Mouse (Mus musculus) midbrain, embryonic 11.5 days (tissue): ENCODE data around the gene Notch2. TPM values are rescaled to one million over a fixed set of nuclear protein-coding genes. Genes with fewer than 3 reads are reported as not detected.

Experiments used
- ATAC-seq: fragments of 200-750 bp; cut with Nextera tagmentation; 2 replicates; pipeline ENCODE4 v1.8.0; 2017; ENCODE audit warnings: moderate TSS enrichment, moderate library complexity; ENCODE audit not compliant: low FRiP score
- DNase-seq: peaks from one replicate; pipeline ENCODE4 v3.0.0; 2015; ENCODE audit warnings: low spot score; ENCODE audit errors: missing footprints
- H3K27ac ChIP-seq: fragments of 300-500 bp; sonication (generic); 2 replicates; pipeline ENCODE4 v1.5.1; 2014; ENCODE audit warnings: low read depth, low read length
- H3K27me3 ChIP-seq: fragments of 300-500 bp; sonication (generic); 2 replicates; pipeline ENCODE4 v1.6.1; 2014; ENCODE audit warnings: mild to moderate bottlenecking, low read length, moderate library complexity, mixed read lengths; ENCODE audit not compliant: control insufficient read depth, insufficient read depth
- H3K36me3 ChIP-seq: fragments of 300-500 bp; sonication (generic); 2 replicates; pipeline ENCODE4 v1.6.1; 2014; ENCODE audit warnings: mild to moderate bottlenecking, low read length, moderate library complexity, mixed read lengths; ENCODE audit not compliant: control insufficient read depth, insufficient read depth
- H3K4me1 ChIP-seq: fragments of 300-500 bp; sonication (generic); 2 replicates; pipeline ENCODE4 v1.6.1; 2014; ENCODE audit warnings: low read length; ENCODE audit not compliant: control insufficient read depth, insufficient read depth
- H3K4me2 ChIP-seq: fragments of 300-500 bp; sonication (generic); 2 replicates; pipeline ENCODE4 v1.6.1; 2014; ENCODE audit warnings: mild to moderate bottlenecking, moderate library complexity
- H3K4me3 ChIP-seq: fragments of 300-500 bp; sonication (generic); 2 replicates; pipeline ENCODE4 v1.5.1; 2014; ENCODE audit warnings: low read depth, low read length
- H3K9ac ChIP-seq: fragments of 300-500 bp; sonication (generic); 2 replicates; pipeline ENCODE4 v1.6.1; 2014; ENCODE audit warnings: low read length
- H3K9me3 ChIP-seq: fragments of 300-500 bp; sonication (generic); 2 replicates; pipeline ENCODE4 v1.6.1; 2016; ENCODE audit warnings: low read length; ENCODE audit not compliant: control insufficient read depth
- WGBS: fragments of 180-500 bp; shearing (Covaris S2); extraction: QIAGEN DNeasy Blood & Tissue Kit; methylation state at CpG from one replicate; pipeline ENCODE4 v1.1.7; 2014; 5-methylcytosine and 5-hydroxymethylcytosine counted together
- polyA plus RNA-seq: library from polyadenylated mRNA; unstranded; fragments of >200 nt; fragmentation: Nextera tagmentation; extraction: Ambion mirVana; gene quantifications from 2 replicates; pipeline ENCODE4 v1.2.1, GENCODE M21; 2014

Gene Notch2
- polyA plus RNA-seq, 1 experiment from 2014 or later, result 17.6 TPM

GRCm38 (mm10) chr3:97990576-97990975 lies 22.8 kb upstream of the Notch2 start:
- H3K36me3 ChIP-seq, result no peaks in the 10 kb centered on the region
- 98% methylated on average over 5 of the region's 5 CpGs for WGBS
- no peaks in the 10 kb centered on the region for H3K4me1 ChIP-seq
- no peak for DNase-seq
- no peak overlapping the region for H3K9ac ChIP-seq
- no peak overlapping the region for H3K27ac ChIP-seq
- ATAC-seq, result no peak
- H3K4me2 ChIP-seq, result no peak overlapping the region
- H3K4me3 ChIP-seq, result no peak overlapping the region
- no peaks in the 10 kb centered on the region for H3K9me3 ChIP-seq
- no peaks in the 10 kb centered on the region for H3K27me3 ChIP-seq

DNA sequence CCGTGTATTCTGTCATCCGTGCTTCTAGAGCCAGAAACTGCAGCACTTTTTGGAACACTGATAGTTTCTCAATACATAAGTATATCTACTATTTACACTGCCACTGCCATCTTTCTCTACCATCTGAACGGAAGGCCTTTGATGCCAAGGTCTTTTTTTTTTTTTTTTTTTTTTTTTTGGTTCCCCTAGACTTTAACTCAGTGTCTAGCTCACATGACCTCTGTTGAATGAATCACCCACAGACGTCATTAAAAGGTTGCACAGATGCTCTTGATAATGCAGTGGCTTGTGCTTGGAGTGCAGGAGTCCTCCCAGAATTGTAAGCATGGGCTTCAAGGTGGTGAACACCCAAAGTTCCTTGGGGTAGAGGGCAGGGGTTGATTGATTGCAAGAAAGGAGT lies 21.0 kb upstream of the Notch2 start:
- Histone ChIP-seq H3K4me2 (no peak overlapping the region), H3K9me3 (no peaks in the 10 kb centered on the region), H3K27me3 (no peaks in the 10 kb centered on the region), H3K4me3 (no peak overlapping the region), H3K9ac (no peak overlapping the region), H3K4me1 (no peaks in the 10 kb centered on the region), H3K36me3 (no peaks in the 10 kb centered on the region), H3K27ac (no peak overlapping the region)
- DNase-seq, result no peak
- no peak for ATAC-seq
- WGBS, result 79% methylated on average over 4 of the region's 4 CpGs

DNA sequence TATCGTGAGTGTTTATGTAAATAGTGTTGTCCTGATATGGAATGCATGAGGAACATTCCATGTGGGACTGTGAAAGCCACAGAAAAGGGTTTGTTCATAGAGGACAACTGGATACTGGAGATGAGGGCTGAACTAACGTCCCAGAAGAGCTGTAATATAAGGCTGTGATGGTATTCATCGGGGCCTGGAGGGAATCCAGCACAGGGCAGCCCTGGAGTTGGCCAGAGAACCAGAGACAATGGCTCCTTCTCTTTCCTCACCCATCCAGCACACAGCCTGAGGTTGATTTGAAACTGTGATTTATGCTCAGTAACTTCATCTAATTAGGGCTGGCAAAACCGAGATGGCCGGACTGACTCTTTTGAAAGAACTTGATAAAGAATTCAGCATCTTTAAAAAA lies 20.1 kb upstream of the Notch2 start:
- ATAC-seq, result no peak
- H3K9me3 ChIP-seq, result no peaks in the 10 kb centered on the region
- no peak overlapping the region for H3K9ac ChIP-seq
- H3K36me3 ChIP-seq, result no peaks in the 10 kb centered on the region
- no peak overlapping the region for H3K27ac ChIP-seq
- no peak for DNase-seq
- H3K4me3 ChIP-seq, result no peak overlapping the region
- WGBS, result 87% methylated on average over 5 of the region's 5 CpGs
- no peaks in the 10 kb centered on the region for H3K27me3 ChIP-seq
- no peaks in the 10 kb centered on the region for H3K4me1 ChIP-seq
- no peak overlapping the region for H3K4me2 ChIP-seq

DNA sequence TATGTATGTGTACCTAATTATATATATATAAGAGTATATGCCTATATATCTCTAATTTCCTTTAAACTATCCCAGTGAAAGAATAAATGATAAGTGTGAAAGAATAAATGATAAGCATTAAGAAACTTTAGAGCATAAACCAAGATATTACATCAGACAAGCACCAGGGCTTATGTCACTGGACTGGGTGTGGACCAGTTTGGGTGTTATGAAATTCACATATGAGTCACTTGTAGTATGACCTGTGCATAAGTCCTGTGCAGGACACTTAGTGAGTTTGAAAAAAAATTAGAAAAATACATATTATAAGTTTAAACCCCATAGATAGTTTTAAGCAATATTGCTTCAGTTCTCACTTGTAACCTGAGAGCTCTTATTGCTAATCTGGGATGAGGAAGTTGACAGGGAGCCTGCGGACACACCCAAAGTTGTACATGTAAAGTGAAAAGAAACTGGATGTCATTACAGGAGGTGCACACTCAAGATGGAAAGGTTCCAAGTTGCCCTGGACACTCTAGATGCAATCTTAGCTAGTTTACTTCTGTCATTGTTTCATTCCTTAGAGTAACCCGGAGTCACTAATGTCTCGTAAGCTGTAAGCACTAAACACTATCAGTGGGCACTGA lies 19.3 kb upstream of the Notch2 start:
- no peak overlapping the region for H3K4me2 ChIP-seq
- no peak overlapping the region for H3K9ac ChIP-seq
- H3K27ac ChIP-seq, result no peak overlapping the region
- no peaks in the 10 kb centered on the region for H3K36me3 ChIP-seq
- ATAC-seq (no peak), DNase-seq (no peak)
- H3K4me3 ChIP-seq, result no peak overlapping the region
- 90% methylated on average over 3 of the region's 3 CpGs for WGBS
- no peaks in the 10 kb centered on the region for H3K27me3 ChIP-seq
- no peaks in the 10 kb centered on the region for H3K4me1 ChIP-seq
- no peaks in the 10 kb centered on the region for H3K9me3 ChIP-seq

DNA sequence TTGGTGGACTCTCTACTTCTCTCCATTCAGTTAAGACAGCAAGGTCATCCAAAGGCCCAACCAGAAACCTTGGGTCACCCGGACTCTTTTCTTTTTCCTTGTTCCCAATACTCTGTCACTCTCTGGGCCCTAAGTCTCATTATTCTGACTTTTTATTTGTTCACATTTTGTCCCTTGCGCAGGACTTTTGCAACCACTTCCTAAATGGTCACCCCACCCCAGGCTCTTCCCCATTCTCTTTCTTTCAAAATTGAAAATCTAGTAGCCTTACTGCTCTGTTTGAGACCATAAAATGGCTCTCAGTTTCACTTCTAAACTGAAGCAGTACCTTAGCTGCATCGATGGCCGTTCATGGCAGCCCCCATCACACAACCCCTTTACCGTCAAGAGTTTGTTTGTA lies 18.5 kb upstream of the Notch2 start:
- Histone ChIP-seq H3K36me3 (no peaks in the 10 kb centered on the region), H3K27me3 (no peaks in the 10 kb centered on the region), H3K4me3 (no peak overlapping the region), H3K9me3 (no peaks in the 10 kb centered on the region), H3K4me1 (no peaks in the 10 kb centered on the region), H3K27ac (no peak overlapping the region), H3K9ac (no peak overlapping the region), H3K4me2 (no peak overlapping the region)
- ATAC-seq (no peak), DNase-seq (no peak)
- 91% methylated on average over 5 of the region's 5 CpGs for WGBS

DNA sequence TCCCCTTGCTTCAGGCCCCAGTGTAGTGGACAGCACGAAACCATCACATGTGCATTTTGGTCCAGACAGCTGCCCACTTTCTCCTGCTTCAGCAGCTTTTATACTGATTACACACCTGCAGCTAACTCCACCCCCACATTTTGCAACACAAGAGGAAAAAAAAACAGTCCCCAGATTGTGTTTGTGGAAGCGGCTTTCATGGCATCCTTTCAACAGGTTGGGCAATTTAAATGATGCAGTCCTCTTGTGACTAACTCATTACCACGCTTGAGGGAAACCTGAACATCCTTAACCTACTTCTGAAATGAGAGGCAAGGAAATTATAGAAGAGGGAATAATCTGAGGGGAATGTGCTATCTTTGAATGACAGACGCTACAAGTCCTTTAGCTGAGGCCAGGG lies 15.0 kb upstream of the Notch2 start:
- H3K4me2 ChIP-seq, result no peak overlapping the region
- 84% methylated on average over 4 of the region's 4 CpGs for WGBS

GRCm38 (mm10) chr3:98003558-98003957 lies 9.8 kb upstream of the Notch2 start:
- H3K4me3 ChIP-seq, result no peak overlapping the region
- H3K9ac ChIP-seq, result no peak overlapping the region
- WGBS, result 88% methylated on average over 4 of the region's 4 CpGs
- H3K4me2 ChIP-seq, result no peak overlapping the region
- no peaks in the 10 kb centered on the region for H3K27me3 ChIP-seq
- no peaks in the 10 kb centered on the region for H3K9me3 ChIP-seq
- no peak for ATAC-seq
- H3K27ac ChIP-seq, result no peak overlapping the region
- no peak for DNase-seq
- no peaks in the 10 kb centered on the region for H3K36me3 ChIP-seq
- H3K4me1 ChIP-seq, result no peaks in the 10 kb centered on the region

More for the DNA sequence above, 15.0 kb upstream of the Notch2 start:
- no peaks in the 10 kb centered on the region for H3K9me3 ChIP-seq
- DNase-seq (no peak), ATAC-seq (no peak)
- H3K27me3 ChIP-seq, result no peaks in the 10 kb centered on the region
- no peak overlapping the region for H3K9ac ChIP-seq
- no peak overlapping the region for H3K4me3 ChIP-seq
- H3K27ac ChIP-seq, result no peak overlapping the region
- H3K36me3 ChIP-seq, result no peaks in the 10 kb centered on the region
- no peaks in the 10 kb centered on the region for H3K4me1 ChIP-seq

DNA sequence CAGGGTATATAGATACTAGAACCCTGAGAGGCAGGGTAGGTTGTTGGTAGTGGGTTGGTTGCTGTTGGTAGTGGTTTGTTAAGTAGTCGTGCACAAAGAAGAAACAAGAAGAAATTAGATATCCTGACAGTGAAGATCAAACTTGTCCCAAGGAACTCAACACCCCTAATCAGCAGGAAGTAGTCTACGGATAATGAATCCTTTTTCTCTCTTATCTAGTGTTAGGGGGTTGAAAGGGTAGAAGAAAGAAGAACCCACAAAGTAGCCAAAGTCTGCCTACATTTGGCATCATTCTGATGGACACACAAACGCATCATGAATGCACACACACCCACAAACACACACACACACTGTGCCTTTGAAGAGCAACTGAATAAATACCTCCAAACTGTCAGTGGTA lies 9.1 kb upstream of the Notch2 start:
- Histone ChIP-seq H3K4me2 (no peak overlapping the region), H3K4me3 (no peak overlapping the region), H3K27ac (no peak overlapping the region), H3K36me3 (no peaks in the 10 kb centered on the region), H3K9me3 (no peaks in the 10 kb centered on the region), H3K4me1 (peaks cover under 1% of the 10 kb centered on the region; the same call in 1 of the 2 replicates), H3K27me3 (no peaks in the 10 kb centered on the region), H3K9ac (no peak overlapping the region)
- 81% methylated on average over 3 of the region's 3 CpGs for WGBS
- ATAC-seq (no peak), DNase-seq (no peak)

DNA sequence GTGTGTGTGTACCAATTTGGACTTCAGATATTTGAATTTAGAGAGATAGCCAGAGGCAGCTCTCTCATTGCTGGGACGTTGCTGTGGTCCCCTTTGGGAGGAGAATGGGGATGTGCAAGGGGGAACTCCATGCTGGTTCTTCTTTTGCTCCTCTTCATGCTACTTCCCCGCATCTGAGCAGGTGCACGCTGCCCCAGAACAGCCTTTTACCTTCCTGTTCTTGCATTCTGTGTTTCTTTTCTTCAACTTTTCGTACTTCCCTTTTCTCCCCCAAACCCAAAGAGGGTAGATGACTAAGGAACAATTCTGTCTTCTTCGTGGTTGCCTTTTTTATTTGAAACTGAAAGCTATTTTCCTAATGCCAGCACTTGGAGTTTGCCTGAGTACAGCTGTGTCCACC lies 8.0 kb upstream of the Notch2 start:
- no peak overlapping the region for H3K4me2 ChIP-seq
- H3K4me3 ChIP-seq, result no peak overlapping the region
- H3K27me3 ChIP-seq, result 0 out of 2 replicates have a peak, but pooled peaks cover 2% of the 10 kb centered on the region
- no peaks in the 10 kb centered on the region for H3K36me3 ChIP-seq
- WGBS, result 73% methylated on average over 5 of the region's 5 CpGs
- no peak overlapping the region for H3K9ac ChIP-seq
- H3K9me3 ChIP-seq, result no peaks in the 10 kb centered on the region
- H3K27ac ChIP-seq, result no peak overlapping the region
- no peak for DNase-seq
- H3K4me1 ChIP-seq, result peaks cover 7% of the 10 kb centered on the region; the same call in 1 of the 2 replicates
- ATAC-seq, result no peak
